Mouse (Mus musculus): ENCODE data around the gene Cyb5r4. TPM values are rescaled to one million over a fixed set of nuclear protein-coding genes. Genes with fewer than 3 reads are reported as not detected.
"Not testable (repeated sequence)": the region's sequence is repeated elsewhere in the genome, so short reads cannot be mapped to it uniquely, and the experiment has no call there.

Cyb5r4 gene
- polyA plus RNA-seq, 1 experiment from 2014 or later = 53.8 TPM

DNA sequence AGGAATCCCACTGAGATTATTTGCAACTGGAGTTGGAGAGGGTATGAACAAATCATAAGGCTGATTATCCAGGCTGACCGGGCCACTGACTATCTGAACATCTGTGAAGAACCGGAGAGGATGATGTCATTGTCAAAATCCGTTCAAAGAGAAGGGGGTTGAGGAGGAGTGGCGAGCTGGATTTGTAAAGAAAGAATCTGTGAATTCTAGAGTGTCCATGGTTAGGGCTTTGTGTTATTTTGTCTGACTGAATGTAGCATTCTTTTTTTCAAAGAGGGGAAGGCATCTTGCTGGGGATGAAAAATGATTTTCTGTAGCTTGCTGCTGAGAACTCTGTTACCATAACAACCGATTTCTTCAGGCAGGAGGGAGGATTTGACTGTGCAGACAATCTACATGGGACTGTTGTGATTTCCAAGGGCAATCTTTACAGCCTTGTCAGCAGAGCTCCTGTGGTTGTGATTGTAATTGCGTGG, 93.7 kb downstream of the Cyb5r4 start:
- no peak overlapping the region for H3K9ac ChIP-seq (ENCODE audit: low read length)
- no peak overlapping the region for H3K4me3 ChIP-seq (ENCODE audit: low read length)
- no peaks in the 10 kb centered on the region for H3K36me3 ChIP-seq (ENCODE audit: control insufficient read depth, insufficient read depth)
- WGBS = 47% methylated on average over 6 of the region's 6 CpGs
- no peak overlapping the region for H3K4me2 ChIP-seq (ENCODE audit: low read depth, low read length)
- H3K9me3 ChIP-seq (replicated peaks; ENCODE audit: control insufficient read depth, low read length) = no peaks in the 10 kb centered on the region
- H3K27ac ChIP-seq (ENCODE audit: low read length) = no peak overlapping the region
- no peaks in the 10 kb centered on the region for H3K4me1 ChIP-seq (ENCODE audit: control insufficient read depth, insufficient read depth, low read length)
- ATAC-seq (replicated peaks; ENCODE audit: extremely low read depth, insufficient read depth, low FRiP score) = no peak
- H3K27me3 ChIP-seq (ENCODE audit: control insufficient read depth, insufficient read depth, low read length) = no peaks in the 10 kb centered on the region

DNA sequence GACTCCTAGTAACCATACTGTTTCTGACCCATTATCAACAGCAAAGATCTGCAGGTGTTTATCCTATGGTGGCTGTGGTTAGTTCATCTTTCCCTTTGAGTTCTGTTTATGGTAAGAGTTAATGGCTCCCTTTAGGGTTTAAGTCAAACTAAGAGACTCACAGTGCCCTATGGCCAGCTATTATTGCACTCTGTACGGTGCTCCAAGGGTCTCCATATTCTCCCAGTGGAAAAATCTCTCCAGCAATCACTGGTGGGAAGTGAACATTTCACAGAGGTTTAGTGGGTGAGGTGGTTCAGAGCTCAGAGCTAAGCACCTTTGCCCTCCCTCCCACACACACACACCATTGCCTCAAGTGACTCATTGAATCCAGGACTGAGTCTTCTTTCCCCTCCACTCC, 94.2 kb downstream of the Cyb5r4 start:
- no peak overlapping the region for H3K9ac ChIP-seq (ENCODE audit: low read length)
- H3K27ac ChIP-seq (ENCODE audit: low read length) = no peak overlapping the region
- no peaks in the 10 kb centered on the region for H3K27me3 ChIP-seq (ENCODE audit: control insufficient read depth, insufficient read depth, low read length)
- no peaks in the 10 kb centered on the region for H3K36me3 ChIP-seq (ENCODE audit: control insufficient read depth, insufficient read depth)
- 88% methylated on average over 1 of the region's 1 CpGs for WGBS
- H3K4me1 ChIP-seq (ENCODE audit: control insufficient read depth, insufficient read depth, low read length) = no peaks in the 10 kb centered on the region
- no peak overlapping the region for H3K4me2 ChIP-seq (ENCODE audit: low read depth, low read length)
- no peak for ATAC-seq (replicated peaks; ENCODE audit: extremely low read depth, insufficient read depth, low FRiP score)
- no peaks in the 10 kb centered on the region for H3K9me3 ChIP-seq (replicated peaks; ENCODE audit: control insufficient read depth, low read length)
- H3K4me3 ChIP-seq (ENCODE audit: low read length) = no peak overlapping the region

DNA sequence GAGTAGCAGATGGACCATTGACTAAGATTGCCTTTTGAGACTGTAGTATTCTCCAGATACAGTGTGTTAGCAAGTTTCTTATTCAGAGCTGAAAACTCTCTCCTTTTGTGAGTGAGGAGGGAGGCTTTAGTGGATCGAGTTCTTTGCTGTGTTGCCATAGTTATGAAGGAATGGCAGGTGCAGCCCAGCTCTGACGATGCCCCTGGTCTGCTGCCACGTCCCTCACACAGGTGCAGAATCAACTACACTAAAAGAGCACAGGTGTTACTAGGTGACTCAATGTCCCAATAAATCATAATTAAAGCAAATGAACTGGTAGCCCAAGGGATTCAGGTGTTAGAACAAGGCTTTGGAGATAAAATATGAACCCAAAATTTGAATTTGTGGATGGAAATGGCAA, 97.2 kb downstream of the Cyb5r4 start:
- H3K4me2 ChIP-seq (ENCODE audit: low read depth, low read length) = no peak overlapping the region

DNA sequence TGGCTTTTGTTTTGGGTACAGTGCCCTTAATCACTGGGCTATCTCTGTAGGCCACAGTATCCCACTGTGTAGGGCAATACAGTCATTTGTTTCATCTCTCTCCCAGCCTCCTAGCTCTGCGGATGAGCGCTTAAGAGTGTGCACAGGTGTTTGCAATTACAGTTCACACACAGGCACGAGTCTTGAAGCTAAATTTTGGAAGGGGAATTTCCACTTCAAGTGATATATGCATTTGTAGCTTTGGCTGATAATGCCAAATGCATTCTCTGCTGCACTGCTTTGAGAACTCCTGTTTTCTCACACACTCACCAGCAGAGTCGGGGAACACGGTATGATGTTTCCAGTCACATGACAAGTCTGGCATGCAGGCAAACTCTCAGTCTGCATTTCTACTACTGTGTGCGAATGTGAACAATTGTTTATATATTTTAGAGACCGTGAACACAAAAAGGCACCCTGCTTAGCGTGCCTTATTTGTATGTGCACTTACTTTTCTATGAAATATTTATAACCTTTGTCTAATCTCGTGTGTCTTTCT, 100.2 kb downstream of the Cyb5r4 start:
- Histone ChIP-seq H3K9me3 (replicated peaks; ENCODE audit: control insufficient read depth, low read length) (no peaks in the 10 kb centered on the region), H3K4me2 (ENCODE audit: low read depth, low read length) (no peak overlapping the region), H3K36me3 (ENCODE audit: control insufficient read depth, insufficient read depth) (no peaks in the 10 kb centered on the region), H3K4me1 (ENCODE audit: control insufficient read depth, insufficient read depth, low read length) (no peaks in the 10 kb centered on the region), H3K4me3 (ENCODE audit: low read length) (no peak overlapping the region), H3K9ac (ENCODE audit: low read length) (no peak overlapping the region), H3K27me3 (ENCODE audit: control insufficient read depth, insufficient read depth, low read length) (no peaks in the 10 kb centered on the region), H3K27ac (ENCODE audit: low read length) (no peak overlapping the region)
- no peak for ATAC-seq (replicated peaks; ENCODE audit: extremely low read depth, insufficient read depth, low FRiP score)
- WGBS = 57% methylated on average over 9 of the region's 9 CpGs

More for the DNA sequence above, 97.2 kb downstream of the Cyb5r4 start:
- ATAC-seq (replicated peaks; ENCODE audit: extremely low read depth, insufficient read depth, low FRiP score) = no peak
- H3K4me3 ChIP-seq (ENCODE audit: low read length) = no peak overlapping the region
- H3K27ac ChIP-seq (ENCODE audit: low read length) = no peak overlapping the region
- no peaks in the 10 kb centered on the region for H3K27me3 ChIP-seq (ENCODE audit: control insufficient read depth, insufficient read depth, low read length)
- no peaks in the 10 kb centered on the region for H3K9me3 ChIP-seq (replicated peaks; ENCODE audit: control insufficient read depth, low read length)
- no peaks in the 10 kb centered on the region for H3K36me3 ChIP-seq (ENCODE audit: control insufficient read depth, insufficient read depth)
- WGBS = 69% methylated on average over 3 of the region's 3 CpGs
- H3K4me1 ChIP-seq (ENCODE audit: control insufficient read depth, insufficient read depth, low read length) = no peaks in the 10 kb centered on the region
- no peak overlapping the region for H3K9ac ChIP-seq (ENCODE audit: low read length)

DNA sequence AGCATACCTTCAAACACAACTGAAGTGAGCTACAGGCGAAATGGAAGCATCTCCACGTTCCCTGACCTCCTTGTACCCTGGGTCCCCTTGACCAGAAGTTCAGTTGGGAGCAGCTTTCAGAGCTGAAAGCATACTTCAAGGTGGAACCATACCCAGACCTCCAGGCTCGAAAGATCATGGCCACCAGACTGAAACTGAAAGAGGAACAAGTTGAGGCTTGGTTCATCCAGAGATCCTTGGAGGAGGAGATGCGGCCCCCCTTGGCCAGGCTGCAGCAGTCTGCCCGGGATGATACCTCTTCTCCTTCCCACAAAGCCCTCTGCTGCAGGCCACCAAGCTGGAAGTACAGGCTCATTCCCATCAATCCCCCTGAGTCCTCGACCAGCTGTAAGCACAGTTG, 105.2 kb downstream of the Cyb5r4 start:
- whole genome bisulfite sequencing = 59% methylated on average over 5 of the region's 6 CpGs
- ATAC-seq (replicated peaks; ENCODE audit: extremely low read depth, insufficient read depth, low FRiP score) = not testable (repeated sequence)

More for the DNA sequence above, 105.2 kb downstream of the Cyb5r4 start:
- H3K4me1 ChIP-seq (ENCODE audit: control insufficient read depth, insufficient read depth, low read length); H3K27ac ChIP-seq (ENCODE audit: low read length); H3K4me2 ChIP-seq (ENCODE audit: low read depth, low read length); H3K9ac ChIP-seq (ENCODE audit: low read length); H3K27me3 ChIP-seq (ENCODE audit: control insufficient read depth, insufficient read depth, low read length); H3K36me3 ChIP-seq (ENCODE audit: control insufficient read depth, insufficient read depth); H3K4me3 ChIP-seq (ENCODE audit: low read length); H3K9me3 ChIP-seq (replicated peaks; ENCODE audit: control insufficient read depth, low read length): not testable (repeated sequence)

Other genes with a start within 250 kb of the Cyb5r4 start
- 89.1 and 93.3 TPM in 2 replicates for gene Snap91, start 141.4 kb upstream of the Cyb5r4 start, polyA plus RNA-seq (2015; fragmentation: Nextera tagmentation; extraction: Ambion mirVana)
- gene Ripply2, start 6.5 kb upstream of the Cyb5r4 start, polyA plus RNA-seq (2015; fragmentation: Nextera tagmentation; extraction: Ambion mirVana) = 0.75 and 1.1 TPM in 2 replicates
- gene Mrap2, start 122.3 kb downstream of the Cyb5r4 start, polyA plus RNA-seq (2015; fragmentation: Nextera tagmentation; extraction: Ambion mirVana) = 0.07 TPM in 1 of 2 replicates, not detected in the other
- 4.1 TPM in 2 replicates for gene Cep162, start 233.5 kb downstream of the Cyb5r4 start, polyA plus RNA-seq (2015; fragmentation: Nextera tagmentation; extraction: Ambion mirVana)

Measured in heart, embryonic 16.5 days (tissue).